In the genomic region with DNA sequence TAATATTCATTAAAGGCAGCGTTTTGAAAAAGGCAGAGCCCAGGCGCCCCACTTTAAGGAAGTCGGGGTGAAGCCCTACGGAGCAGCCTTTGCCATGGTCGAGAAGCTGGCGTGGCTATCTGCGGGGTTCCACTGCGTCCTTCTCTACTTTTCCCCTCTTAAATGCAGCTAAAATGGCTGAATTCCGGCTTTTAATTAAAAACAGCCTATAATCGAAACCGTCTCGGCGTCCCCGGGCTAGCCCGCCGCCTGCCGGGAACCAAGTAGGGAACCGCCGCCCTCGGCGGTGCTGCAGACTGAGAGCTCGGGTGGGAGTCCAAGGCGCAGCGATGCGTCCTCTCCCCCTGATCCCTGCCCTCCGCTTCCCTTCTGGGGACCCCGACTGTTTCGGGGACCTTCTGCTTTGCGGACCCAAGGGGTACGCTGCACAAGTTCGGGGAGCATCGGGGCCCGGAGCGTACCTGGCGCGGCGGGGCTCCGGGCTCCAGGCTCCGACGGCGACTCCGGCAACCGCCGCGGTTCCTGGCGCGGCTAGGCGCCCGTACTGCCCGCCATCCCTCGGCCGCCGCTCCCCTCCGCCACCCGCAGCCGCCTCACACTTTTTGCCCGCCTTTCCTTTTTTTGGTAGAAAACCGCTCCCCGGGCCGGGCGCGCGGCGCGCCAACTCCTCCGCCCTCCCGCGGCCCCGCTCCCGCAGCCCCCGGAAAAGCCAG, we compare ENCODE assay signal across 8 mouse cellular contexts. TPM values are rescaled to one million over a fixed set of nuclear protein-coding genes. Genes with fewer than 3 reads are reported as not detected.
DNase-seq lines count a peak whose midpoint lies in the region; ATAC-seq and TF ChIP-seq lines count a peak whose summit lies in the region.

No protein-coding gene starts in this region.

- TF ChIP-seq EP300 in lung, postnatal 0 days (IDR thresholded peaks at IDR 0.05), result no peak

- TF ChIP-seq CTCF in E14TG2a.4 (conservative IDR thresholded peaks at IDR 0.05; ENCODE audit: low read length), result no peak
- peak; percentile 43 for TF ChIP-seq CTCF in lung, postnatal 0 days (IDR thresholded peaks at IDR 0.05)

- peak; percentile 54 to 56 for DNase-seq in adrenal gland, postnatal 4 days (ENCODE audit: low spot score in 2 of 2)
- DNase-seq in hindbrain, embryonic 10.5 days (ENCODE audit: low spot score), result peak; percentile 76
- peak; percentile 63 for DNase-seq in layer of hippocampus, adult 9-11 months
- DNase-seq in lung, postnatal 0 days (ENCODE audit: low spot score), result peak; percentile 61
- DNase-seq in right cerebral cortex, postnatal 10 days (ENCODE audit: low spot score in 2 of 2), result peak; percentile 81 to 84

- H3K27me3 ChIP-seq in E14TG2a.4 (ENCODE audit: insufficient read depth, low read length), result peaks cover 56% of the 10 kb centered on the region
- H3K27me3 ChIP-seq in forebrain, embryonic 16.5 days (replicated peaks; ENCODE audit: control insufficient read depth, insufficient read depth, low read length), result no peaks in the 10 kb centered on the region
- no peaks in the 10 kb centered on the region for H3K27me3 ChIP-seq in hindbrain, embryonic 10.5 days (ENCODE audit: insufficient read depth, poor library complexity, severe bottlenecking)
- H3K27me3 ChIP-seq in lung, postnatal 0 days (replicated peaks; ENCODE audit: insufficient read depth, low read length), result no peaks in the 10 kb centered on the region

- no peak for ATAC-seq in forebrain, embryonic 16.5 days
- ATAC-seq in lung, postnatal 0 days, result no peak
- ATAC-seq in erythroid progenitor cell, adult 5-6 weeks (replicated peaks; ENCODE audit: low FRiP score, poor library complexity, severe bottlenecking), result no peak

- no peaks in the 10 kb centered on the region for H3K36me3 ChIP-seq in E14TG2a.4 (ENCODE audit: insufficient read depth, low read length)
- H3K36me3 ChIP-seq in forebrain, embryonic 16.5 days (ENCODE audit: control insufficient read depth, insufficient read depth), result no peaks in the 10 kb centered on the region
- H3K36me3 ChIP-seq in hindbrain, embryonic 10.5 days, result peaks cover 15% of the 10 kb centered on the region
- no peaks in the 10 kb centered on the region for H3K36me3 ChIP-seq in lung, postnatal 0 days (ENCODE audit: insufficient read depth, low read length)

- under 1% methylated on average over 71 of the region's 71 CpGs for WGBS in forebrain, embryonic 16.5 days
- under 1% methylated on average over 71 of the region's 71 CpGs for WGBS in hindbrain, embryonic 10.5 days
- under 1% methylated on average over 63 of the region's 71 CpGs for WGBS in lung, postnatal 0 days

- peak overlapping the region; percentile 100 for H3K27ac ChIP-seq in forebrain, embryonic 16.5 days (ENCODE audit: low read length)
- peak overlapping the region; percentile 100 for H3K27ac ChIP-seq in hindbrain, embryonic 10.5 days
- peak overlapping the region; percentile 100 for H3K27ac ChIP-seq in lung, postnatal 0 days (ENCODE audit: low read length)

- peaks cover 69% of the 10 kb centered on the region for H3K4me1 ChIP-seq in E14TG2a.4 (replicated peaks; ENCODE audit: low read depth, low read length)
- peaks cover 14% of the 10 kb centered on the region for H3K4me1 ChIP-seq in forebrain, embryonic 16.5 days (replicated peaks; ENCODE audit: control insufficient read depth, insufficient read depth, low read length)
- H3K4me1 ChIP-seq in hindbrain, embryonic 10.5 days (replicated peaks), result peaks cover 34% of the 10 kb centered on the region
- peaks cover 9% of the 10 kb centered on the region; the same call in 1 of the 2 replicates for H3K4me1 ChIP-seq in lung, postnatal 0 days (ENCODE audit: insufficient read depth, low read depth, low read length)

- peak overlapping the region; percentile 89 for H3K4me2 ChIP-seq in forebrain, embryonic 16.5 days (ENCODE audit: low read length)
- H3K4me2 ChIP-seq in lung, postnatal 0 days (replicated peaks; ENCODE audit: low read depth, low read length), result peak overlapping the region; percentile 95

- no peaks in the 10 kb centered on the region for H3K9me3 ChIP-seq in E14TG2a.4 (ENCODE audit: low read length)
- H3K9me3 ChIP-seq in forebrain, embryonic 16.5 days (ENCODE audit: control insufficient read depth, low read length), result no peaks in the 10 kb centered on the region
- no peaks in the 10 kb centered on the region for H3K9me3 ChIP-seq in hindbrain, embryonic 10.5 days
- H3K9me3 ChIP-seq in lung, postnatal 0 days (ENCODE audit: low read length), result no peaks in the 10 kb centered on the region

- H3K9ac ChIP-seq in forebrain, embryonic 16.5 days (replicated peaks; ENCODE audit: low read depth, low read length), result peak overlapping the region; percentile 100
- H3K9ac ChIP-seq in lung, postnatal 0 days (replicated peaks; ENCODE audit: low read depth), result peak overlapping the region; percentile 100

- peak overlapping the region; percentile 87 for H3K4me3 ChIP-seq in E14TG2a.4 (replicated peaks; ENCODE audit: low read length)
- peak overlapping the region; percentile 59 for H3K4me3 ChIP-seq in forebrain, embryonic 16.5 days (replicated peaks; ENCODE audit: low read length)
- peak overlapping the region; percentile 99 for H3K4me3 ChIP-seq in hindbrain, embryonic 10.5 days
- peak overlapping the region; percentile 96 for H3K4me3 ChIP-seq in lung, postnatal 0 days (ENCODE audit: low read depth, low read length)

RNA-seq across cellular contexts. Expression of gene Tnrc18, which starts 0.5 kb away (rescaled TPM):
- total RNA-seq in adrenal gland, postnatal 4 days (2021), result 100 to 1,000 TPM; 149 to 153 TPM
- polyA plus RNA-seq in forebrain, embryonic 16.5 days (2015; fragmentation: Nextera tagmentation; extraction: Ambion mirVana), result 34.8 and 40.4 TPM in 2 replicates
- 25.2 and 39.3 TPM in 2 replicates for polyA plus RNA-seq in hindbrain, embryonic 10.5 days (2016; fragmentation: Nextera tagmentation; extraction: Ambion mirVana)
- 16.6 and 24.9 TPM in 2 replicates for polyA plus RNA-seq in lung, postnatal 0 days (2015; fragmentation: Nextera tagmentation; extraction: Ambion mirVana)
- total RNA-seq in erythroid progenitor cell, adult 5-6 weeks (2015; ENCODE audit: low replicate concordance), result 14.4 and 21.8 TPM in 2 replicates
- 15.1 TPM in 2 replicates for total RNA-seq in erythroid progenitor cell, adult 5-6 weeks (2017; ENCODE audit: low replicate concordance)
